Mouse (Mus musculus) splenic B cell, adult 2 months (primary cell): ENCODE measurements around the gene Trip6.

Experiments used
- DNase-seq: peaks from one replicate; pipeline ENCODE4 v3.0.0-alpha.2; 2011; ENCODE audit warnings: low read depth, low spot score
- H3K27me3 ChIP-seq: 2 replicates; pipeline ENCODE4 v1.6.1; 2012; ENCODE audit warnings: mild to moderate bottlenecking, low read length, moderate library complexity, mixed read lengths; ENCODE audit not compliant: control insufficient read depth, poor library complexity, insufficient read depth, severe bottlenecking
- H3K36me3 ChIP-seq: 2 replicates; pipeline ENCODE4 v1.6.1; 2012; ENCODE audit warnings: mild to moderate bottlenecking, low read length, moderate library complexity, mixed read lengths; ENCODE audit not compliant: control insufficient read depth, poor library complexity, insufficient read depth, severe bottlenecking

Gene Trip6

GRCm38 (mm10) chr5:137318570-137318969 lies 4.4 kb upstream of the Trip6 start:
- no peaks in the 10 kb centered on the region for H3K27me3 ChIP-seq
- no peak for DNase-seq
- H3K36me3 ChIP-seq = 0 out of 2 replicates have a peak, but pooled peaks cover 3% of the 10 kb centered on the region

- Histone ChIP-seq H3K36me3 (no peaks in the 10 kb centered on the region), H3K27me3 (no peaks in the 10 kb centered on the region)
- DNase-seq = no peak
These were observed 3.2 kb upstream of the Trip6 start for GRCm38 (mm10) chr5:137317361-137317760.

GRCm38 (mm10) chr5:137315084-137315903 lies 1.1 kb upstream of the Trip6 start:
- peak; percentile 52 for DNase-seq
- Histone ChIP-seq H3K27me3 (no peaks in the 10 kb centered on the region), H3K36me3 (no peaks in the 10 kb centered on the region)

- DNase-seq = no peak
- Histone ChIP-seq H3K36me3 (no peaks in the 10 kb centered on the region; the same call in 1 of the 2 replicates), H3K27me3 (no peaks in the 10 kb centered on the region)
These were observed 575 bp downstream of the Trip6 start for GRCm38 (mm10) chr5:137313466-137314192.

GRCm38 (mm10) chr5:137308356-137308755 lies 5.8 kb downstream of the Trip6 start:
- no peak for DNase-seq
- no peaks in the 10 kb centered on the region for H3K27me3 ChIP-seq
- peaks cover 5% of the 10 kb centered on the region for H3K36me3 ChIP-seq

- Histone ChIP-seq H3K27me3 (no peaks in the 10 kb centered on the region), H3K36me3 (peaks cover 9% of the 10 kb centered on the region)
- DNase-seq = peak; percentile 94
These were observed 6.9 kb downstream of the Trip6 start, which contains the start of gene Srrt for GRCm38 (mm10) chr5:137307071-137307912. TSS of gene Srrt (minus strand) at chr5:137307674.

- peaks cover 10% of the 10 kb centered on the region for H3K36me3 ChIP-seq
- peak; percentile 35 for DNase-seq
These were observed 7.7 kb downstream of the Trip6 start for GRCm38 (mm10) chr5:137306439-137307005.

GRCm38 (mm10) chr5:137305822-137306221 lies 8.4 kb downstream of the Trip6 start:
- Histone ChIP-seq H3K36me3 (peaks cover 13% of the 10 kb centered on the region), H3K27me3 (no peaks in the 10 kb centered on the region)
- DNase-seq = peak; percentile 43

More at GRCm38 (mm10) chr5:137306439-137307005, 7.7 kb downstream of the Trip6 start:
- H3K27me3 ChIP-seq = no peaks in the 10 kb centered on the region

- Histone ChIP-seq H3K36me3 (peaks cover 18% of the 10 kb centered on the region), H3K27me3 (no peaks in the 10 kb centered on the region)
- DNase-seq = no peak
These were observed 9.4 kb downstream of the Trip6 start for GRCm38 (mm10) chr5:137304816-137305215.

GRCm38 (mm10) chr5:137304165-137304564 lies 10.0 kb downstream of the Trip6 start:
- no peak for DNase-seq
- H3K27me3 ChIP-seq = no peaks in the 10 kb centered on the region
- peaks cover 20% of the 10 kb centered on the region for H3K36me3 ChIP-seq

- Histone ChIP-seq H3K27me3 (no peaks in the 10 kb centered on the region), H3K36me3 (peaks cover 23% of the 10 kb centered on the region)
- DNase-seq = no peak
These were observed 10.6 kb downstream of the Trip6 start for GRCm38 (mm10) chr5:137303609-137304008.

- no peaks in the 10 kb centered on the region for H3K27me3 ChIP-seq
These were observed 13.0 kb downstream of the Trip6 start for GRCm38 (mm10) chr5:137301253-137301652.

GRCm38 (mm10) chr5:137299240-137299639 lies 15.0 kb downstream of the Trip6 start:
- Histone ChIP-seq H3K27me3 (no peaks in the 10 kb centered on the region), H3K36me3 (peaks cover 32% of the 10 kb centered on the region)
- DNase-seq = no peak

More at GRCm38 (mm10) chr5:137301253-137301652, 13.0 kb downstream of the Trip6 start:
- DNase-seq = no peak
- H3K36me3 ChIP-seq = peaks cover 29% of the 10 kb centered on the region

- DNase-seq = no peak
These were observed 17.1 kb downstream of the Trip6 start for GRCm38 (mm10) chr5:137297126-137297525.

More at GRCm38 (mm10) chr5:137297126-137297525, 17.1 kb downstream of the Trip6 start:
- H3K36me3 ChIP-seq = peaks cover 24% of the 10 kb centered on the region
- H3K27me3 ChIP-seq = no peaks in the 10 kb centered on the region
